Mouse (Mus musculus) megakaryocyte progenitor cell, adult 5-6 weeks (primary cell): ENCODE data around the gene Sel1l2. TPM values are rescaled to one million over a fixed set of nuclear protein-coding genes. Genes with fewer than 3 reads are reported as not detected.

ENCODE experiments used
- ATAC-seq: replicated peaks from 2 replicates; pipeline ENCODE4 v1.8.0; 2016; ENCODE audit warnings: mild to moderate bottlenecking, moderate TSS enrichment, inconsistent platforms; ENCODE audit not compliant: poor library complexity
- total RNA-seq, 2 experiments: library from RNA; stranded (forward) in 1 of 2; stranded (reverse) in 1 of 2; fragments of 157-497, 149-512 nt in 1 of 2; fragments of 200-1000 nt in 1 of 2; gene quantifications; 2 replicates each; pipeline versions ENCODE4 v1.2.3 to v1.2.4; 2015 to 2017

Gene Sel1l2
- not detected in 2 replicates for total RNA-seq (2015)
- total RNA-seq (2017), result not detected in 2 replicates

GRCm38 (mm10) chr2:140389525-140389924 lies at the start of gene Sel1l2:
Sel1l2 (minus strand) TSS chr2:140389706.
- 0 out of 2 replicates have a peak, but pooled peaks have one; percentile 34 for ATAC-seq

DNA sequence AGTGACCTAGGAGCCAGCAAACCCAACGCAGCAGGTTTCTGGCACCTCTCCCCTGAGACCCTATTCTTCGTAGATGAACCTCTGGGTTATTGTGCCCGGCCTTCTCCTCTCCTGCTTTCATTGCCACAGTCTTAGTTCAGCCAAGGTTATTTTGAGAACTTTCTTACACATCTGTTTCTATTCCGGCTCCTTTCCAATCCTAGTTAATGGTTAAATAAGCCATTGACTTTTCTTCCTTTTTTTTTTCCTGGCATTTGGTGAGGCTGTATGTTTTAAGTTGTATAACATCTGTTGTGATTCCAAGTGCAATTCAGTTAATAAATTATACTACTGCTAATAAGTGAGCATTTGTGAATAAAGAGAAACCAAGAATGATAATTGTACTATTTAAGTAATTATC lies 49.6 kb upstream of the Sel1l2 start:
- no peak for ATAC-seq

GRCm38 (mm10) chr2:140427283-140427682 lies 37.8 kb upstream of the Sel1l2 start:
- peak; percentile 97 for ATAC-seq

- ATAC-seq, result peak; percentile 62
Observed at GRCm38 (mm10) chr2:140425844-140426243, 36.3 kb upstream of the Sel1l2 start.

GRCm38 (mm10) chr2:140395744-140396231 lies 6.3 kb upstream of the Sel1l2 start:
- ATAC-seq, result peak; percentile 18

DNA sequence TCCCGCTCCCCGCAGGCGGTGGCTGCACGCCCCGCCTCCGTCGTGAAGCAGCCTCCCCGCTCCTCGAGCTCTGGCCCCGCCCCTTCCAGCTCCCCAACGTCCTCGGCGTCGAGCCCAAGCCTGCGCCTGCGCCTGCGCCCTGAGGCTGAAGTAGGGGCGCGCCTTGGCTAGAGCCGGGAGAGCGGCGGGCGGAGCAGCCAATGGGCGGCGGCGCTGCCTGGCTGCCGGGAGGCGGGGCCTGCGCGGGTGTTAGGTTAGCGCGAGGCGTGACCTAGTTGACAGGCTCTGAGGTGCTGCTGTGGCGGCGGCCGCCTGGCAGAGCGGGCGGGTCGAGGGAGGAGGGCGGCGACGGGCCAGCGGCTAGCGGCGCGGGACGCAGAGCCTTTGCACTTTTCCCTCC lies 5.7 kb upstream of the Sel1l2 start, which contains the start of gene Macrod2:
TSS of gene Macrod2 (plus strand) at position 131 of the 400 bp plus-strand sequence.
- peak; percentile 93 for ATAC-seq

DNA sequence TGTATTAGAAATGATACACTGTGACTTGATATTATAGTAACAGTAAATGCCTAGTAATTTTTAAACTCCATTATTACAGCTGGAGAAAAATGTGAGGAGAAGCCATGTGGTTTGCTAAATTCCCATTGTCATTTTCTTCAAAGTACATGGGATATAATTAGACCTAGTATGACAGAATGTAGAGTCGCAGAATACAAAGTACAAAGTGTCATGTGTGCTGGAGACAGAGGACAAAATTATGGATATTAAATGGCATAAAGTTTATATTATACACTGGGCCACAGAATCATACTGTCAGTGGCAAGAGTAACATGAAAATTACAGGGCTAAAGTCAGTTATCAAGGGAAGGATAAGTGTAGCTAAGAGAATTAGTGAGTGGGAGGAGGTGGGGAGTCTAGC lies 24.7 kb downstream of the Sel1l2 start:
- ATAC-seq, result no peak

DNA sequence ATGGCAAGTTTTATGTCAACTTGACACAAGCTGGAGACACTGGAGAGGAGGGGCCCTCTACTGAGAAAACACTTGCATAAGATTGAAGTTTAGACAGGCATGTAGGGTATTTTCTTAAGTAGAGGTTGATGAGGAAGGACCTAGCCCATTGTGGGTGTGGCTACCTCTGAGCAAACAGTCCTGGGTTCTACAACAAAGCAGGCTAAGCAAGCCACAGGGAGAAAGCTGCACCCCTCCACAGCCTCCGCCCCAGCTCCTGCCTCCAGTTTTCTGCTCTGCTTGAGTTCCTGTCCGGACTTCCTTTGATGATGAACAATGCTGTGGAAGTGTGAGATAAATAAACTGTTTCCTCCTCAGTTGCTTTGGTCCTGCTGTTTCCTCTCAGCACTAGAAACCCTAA lies 29.6 kb downstream of the Sel1l2 start:
- ATAC-seq, result no peak

GRCm38 (mm10) chr2:140342394-140342793 lies 47.1 kb downstream of the Sel1l2 start:
- no peak for ATAC-seq

- ATAC-seq, result no peak
Observed at GRCm38 (mm10) chr2:140330508-140331306, 58.8 kb downstream of the Sel1l2 start.

DNA sequence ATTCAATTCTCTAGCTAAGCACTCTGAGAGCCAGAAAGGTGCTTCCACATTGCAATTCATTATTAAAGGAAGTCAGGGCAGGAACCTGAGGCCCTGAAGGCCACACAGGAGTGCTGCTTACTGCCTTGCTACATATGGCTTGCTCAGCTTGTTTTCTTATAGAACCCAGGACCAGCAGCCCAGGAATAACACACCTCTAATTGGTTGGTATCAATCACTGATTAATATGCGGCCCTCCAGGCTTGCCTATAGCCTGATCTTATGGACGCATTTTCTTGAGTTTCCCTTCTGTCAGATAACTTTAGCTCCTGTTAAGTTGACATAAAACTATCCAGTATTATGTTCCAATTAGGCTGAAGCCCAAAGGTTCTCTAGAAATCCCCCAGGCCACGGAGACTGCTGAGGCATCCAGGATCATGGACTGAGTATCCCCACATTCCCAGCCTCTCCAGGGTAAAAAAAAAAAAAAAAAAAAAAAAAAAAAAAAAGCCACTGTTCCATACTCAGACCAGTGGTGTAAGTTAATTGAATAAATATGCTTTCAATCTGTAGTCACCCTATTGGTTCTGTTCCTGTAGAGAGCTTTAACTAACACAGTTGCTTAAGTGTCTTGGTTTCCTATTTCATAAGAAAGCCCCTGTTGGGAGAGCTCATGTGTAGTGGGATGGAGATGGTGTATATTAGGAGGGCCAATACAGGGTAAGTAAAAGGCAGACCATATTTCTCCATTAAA lies 86.4 kb downstream of the Sel1l2 start:
- ATAC-seq, result no peak

DNA sequence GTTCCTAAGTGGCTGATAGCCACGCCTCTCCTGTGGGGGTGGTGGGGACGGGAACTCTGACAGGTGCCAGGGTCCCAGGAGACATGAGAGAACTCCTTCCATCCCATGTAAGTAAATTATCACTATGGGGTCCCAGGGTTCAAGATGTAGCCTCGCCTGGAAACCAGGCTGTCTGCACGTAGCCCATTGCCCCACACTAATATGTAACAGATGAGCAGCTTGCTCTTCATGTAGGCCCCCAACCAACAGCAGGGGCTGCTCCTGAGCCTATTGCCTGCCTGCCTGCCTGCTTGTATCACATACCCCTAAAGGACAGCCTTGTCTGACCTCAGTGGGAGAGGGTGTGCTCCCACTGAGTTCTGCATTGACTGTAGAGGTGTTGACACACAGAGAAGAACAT lies 92.4 kb downstream of the Sel1l2 start:
- no peak for ATAC-seq

- no peak for ATAC-seq
Observed at GRCm38 (mm10) chr2:140293820-140294219, 95.7 kb downstream of the Sel1l2 start.

GRCm38 (mm10) chr2:140280808-140281207 lies 108.7 kb downstream of the Sel1l2 start:
- no peak for ATAC-seq

DNA sequence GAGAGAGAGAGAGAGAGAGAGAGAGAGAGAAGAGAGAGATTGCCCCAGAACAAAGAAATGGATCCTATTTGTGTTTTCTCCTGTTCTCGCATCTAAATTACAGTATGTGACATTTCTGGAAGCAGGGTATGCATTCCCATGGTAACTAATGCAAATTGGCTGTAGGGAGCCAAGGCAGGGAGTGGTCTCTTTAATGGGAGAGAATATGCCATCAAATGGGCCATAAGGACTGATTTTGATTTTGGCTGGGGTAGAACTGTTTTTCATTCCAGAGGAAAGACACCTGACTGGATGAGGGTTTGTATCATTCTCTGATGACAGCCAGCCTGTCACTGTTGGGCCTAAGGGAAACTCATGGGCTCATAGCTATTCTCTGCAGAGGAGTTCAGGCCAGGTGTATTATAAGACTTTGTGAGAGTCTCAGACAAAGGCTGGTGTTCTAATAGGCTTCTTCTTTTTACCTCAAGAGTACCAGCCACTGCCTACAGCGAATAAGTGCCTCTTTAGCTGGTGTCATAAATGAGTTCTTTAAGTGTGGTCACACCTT lies 133.8 kb downstream of the Sel1l2 start:
- no peak for ATAC-seq

DNA sequence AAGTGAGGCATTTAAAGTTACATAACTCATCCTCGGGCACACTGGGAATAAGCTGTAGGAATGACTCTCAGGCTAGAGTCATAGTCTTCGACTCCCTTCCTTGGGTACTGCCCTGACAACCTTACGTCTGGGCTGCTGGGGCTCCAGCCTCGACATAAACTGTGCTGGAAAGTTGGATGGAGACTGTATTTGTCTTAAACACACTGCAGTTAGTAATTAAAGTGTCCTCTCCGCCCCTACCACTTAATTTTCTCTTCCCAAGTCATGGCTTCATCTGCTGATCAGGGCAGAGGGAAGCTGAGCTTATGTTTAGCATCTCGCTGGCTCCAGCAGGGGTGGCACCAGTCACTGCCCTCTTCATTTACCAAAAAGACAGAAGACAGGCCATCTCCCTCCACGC lies 135.2 kb downstream of the Sel1l2 start:
- no peak for ATAC-seq

- no peak for ATAC-seq
Observed at GRCm38 (mm10) chr2:140243105-140243504, 146.4 kb downstream of the Sel1l2 start.

DNA sequence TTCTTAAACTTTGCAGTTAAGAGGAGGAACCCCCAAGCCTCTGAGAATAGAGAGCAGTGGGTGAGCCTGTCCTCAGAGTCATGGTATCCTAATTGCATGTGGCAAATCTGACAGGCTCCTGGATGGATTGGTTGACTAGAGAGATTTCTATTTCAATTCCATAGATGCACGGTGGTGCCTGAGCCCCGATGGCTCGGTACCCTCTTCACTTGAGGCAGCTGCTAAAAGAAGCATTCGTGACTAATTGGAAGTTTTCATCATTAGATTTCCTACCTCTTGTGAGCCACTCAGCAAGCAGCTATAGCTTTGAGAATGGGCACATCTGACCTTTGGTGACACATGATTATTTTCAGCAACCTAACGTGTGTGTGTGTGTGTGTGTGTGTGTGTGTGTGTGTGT lies 147.1 kb downstream of the Sel1l2 start:
- ATAC-seq, result no peak

- no peak for ATAC-seq
Observed at GRCm38 (mm10) chr2:140237245-140237644, 152.3 kb downstream of the Sel1l2 start.

DNA sequence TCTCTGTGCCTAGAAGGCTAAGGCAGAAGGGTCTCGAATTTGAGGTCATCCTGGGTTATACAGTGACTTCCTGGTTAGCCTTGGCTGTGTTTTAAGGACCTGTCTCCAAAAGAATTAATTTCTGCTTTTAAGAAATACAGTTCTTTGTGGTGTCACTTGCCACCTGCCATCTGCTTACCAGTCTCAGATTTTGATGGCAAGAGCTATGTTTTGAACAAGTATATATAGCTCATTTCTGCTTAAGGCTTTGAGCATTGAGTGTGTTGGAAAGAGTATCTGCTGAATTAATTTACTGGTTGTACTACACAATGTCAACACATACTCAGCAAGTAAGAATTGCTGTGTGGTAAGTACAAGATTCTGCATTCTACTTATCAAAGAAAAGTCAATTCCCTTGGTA lies 159.2 kb downstream of the Sel1l2 start:
- no peak for ATAC-seq

- ATAC-seq, result no peak
Observed at GRCm38 (mm10) chr2:140220325-140220724, 169.2 kb downstream of the Sel1l2 start.

DNA sequence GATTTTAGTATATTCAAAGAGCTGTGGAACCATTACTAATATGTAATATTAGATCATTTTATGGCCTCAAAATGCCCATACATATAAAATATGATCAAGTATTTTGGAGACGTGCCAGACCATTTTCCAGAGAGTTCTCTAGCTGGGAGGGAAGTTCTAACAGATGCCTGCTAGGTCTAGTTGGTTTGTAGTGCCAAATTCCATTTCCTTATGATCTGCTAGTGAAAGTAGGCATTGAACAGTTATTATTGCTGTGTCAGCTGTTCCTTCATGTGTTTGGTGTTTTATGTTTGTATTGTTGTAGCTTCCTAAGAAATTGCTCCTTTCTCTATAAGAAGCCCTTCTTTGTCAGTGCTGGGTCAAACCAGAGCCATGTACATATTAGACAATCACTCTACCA lies 173.5 kb downstream of the Sel1l2 start:
- ATAC-seq, result no peak
